Mouse (Mus musculus) G1E (cell line): ENCODE data around the gene Pfkm. TPM values are rescaled to one million over a fixed set of nuclear protein-coding genes. Genes with fewer than 3 reads are reported as not detected.

Experiments
- ATAC-seq: 2 replicates; pipeline ENCODE4 v1.8.0; 2016; ENCODE audit warnings: mild to moderate bottlenecking; ENCODE audit not compliant: insufficient number of reproducible peaks, poor library complexity, low FRiP score, severe bottlenecking; ENCODE audit errors: extremely low read depth
- DNase-seq: peaks from one replicate; pipeline ENCODE4 v3.0.0; 2012; ENCODE audit warnings: low spot score
- H3K27me3 ChIP-seq: 2 replicates; pipeline ENCODE4 v1.6.1; 2012; ENCODE audit warnings: mild to moderate bottlenecking, low read length, inconsistent platforms; ENCODE audit not compliant: insufficient read depth
- H3K36me3 ChIP-seq: replicated peaks from 2 replicates; pipeline ENCODE3; 2012; ENCODE audit warnings: mild to moderate bottlenecking, inconsistent platforms
- H3K4me1 ChIP-seq: 2 replicates; pipeline ENCODE4 v1.6.1; 2012; ENCODE audit warnings: low read depth, low read length, inconsistent platforms, mixed read lengths; ENCODE audit not compliant: insufficient read depth
- H3K4me3 ChIP-seq: 2 replicates; pipeline ENCODE4 v1.5.1; 2012; ENCODE audit warnings: low read depth, mild to moderate bottlenecking, inconsistent platforms, low read length, moderate library complexity, mixed read lengths
- H3K9me3 ChIP-seq: replicated peaks from 2 replicates; pipeline ENCODE4 v1.6.1; 2012; ENCODE audit warnings: inconsistent platforms
- CTCF ChIP-seq: IDR thresholded peaks from 2 replicates; pipeline ENCODE4 v1.5.1; 2012; ENCODE audit warnings: low read depth, low read length, inconsistent platforms, mixed read lengths
- GATA1 ChIP-seq: IDR thresholded peaks from 2 replicates; pipeline ENCODE4 v1.6.1; 2012; ENCODE audit warnings: borderline replicate concordance, low read length, inconsistent platforms, mixed read lengths
- GATA2 ChIP-seq: IDR thresholded peaks from 2 replicates; pipeline ENCODE4 v1.6.1; 2012; ENCODE audit warnings: low read depth, low read length, inconsistent platforms, borderline replicate concordance
- POLR2AphosphoS5 ChIP-seq: IDR thresholded peaks from 2 replicates; pipeline ENCODE4 v1.6.1; 2012; ENCODE audit warnings: low read depth, low read length, inconsistent platforms; ENCODE audit not compliant: insufficient replicate concordance
- TAL1 ChIP-seq: conservative IDR thresholded peaks from 2 replicates; pipeline ENCODE4 v1.6.1; 2012; ENCODE audit warnings: low read depth, low read length, inconsistent platforms, mixed read lengths
- polyA plus RNA-seq: library from polyadenylated mRNA; stranded (reverse); fragments of >175 nt; gene quantifications from 2 replicates; pipeline ENCODE4 v1.2.3, GENCODE M21; 2012
- total RNA-seq, 2 experiments: library from RNA; stranded (forward) in 1 of 2; stranded (reverse) in 1 of 2; fragments of 200-1000 nt in 1 of 2; fragments of >200 nt in 1 of 2; fragmentation: Nextera tagmentation in 1 of 2; gene quantifications; 2 replicates each; pipeline ENCODE4 v1.2.3; 2014 to 2017

Pfkm gene
- total and polyA plus RNA-seq, 3 experiments = 13.3 to 48.1 (median 13.5) TPM

- peak overlapping the region; percentile 91 for H3K4me3 ChIP-seq
- H3K4me1 ChIP-seq = peaks cover 17% of the 10 kb centered on the region
- H3K9me3 ChIP-seq = no peaks in the 10 kb centered on the region
- ATAC-seq (no peak), DNase-seq (peak; percentile 30)
- no peak for TF ChIP-seq TAL1
- H3K36me3 ChIP-seq = peaks cover 31% of the 10 kb centered on the region
- no peaks in the 10 kb centered on the region for H3K27me3 ChIP-seq
Observed at GRCm38 (mm10) chr15:98144861-98145507, 52.6 kb downstream of the Pfkm start.

- TF ChIP-seq POLR2AphosphoS5 = no peak
- Histone ChIP-seq H3K27me3 (peaks cover 3% of the 10 kb centered on the region), H3K4me1 (peaks cover 16% of the 10 kb centered on the region), H3K36me3 (peaks cover 24% of the 10 kb centered on the region), H3K9me3 (no peaks in the 10 kb centered on the region), H3K4me3 (peak overlapping the region; percentile 91)
- peak; percentile 81 for ATAC-seq
- peak; percentile 96 for DNase-seq
Observed at GRCm38 (mm10) chr15:98145559-98146181, 53.3 kb downstream of the Pfkm start.

- no peak overlapping the region for H3K4me3 ChIP-seq
- H3K9me3 ChIP-seq = no peaks in the 10 kb centered on the region
- ATAC-seq (no peak), DNase-seq (no peak)
- no peak for TF ChIP-seq TAL1
- H3K27me3 ChIP-seq = peaks cover 5% of the 10 kb centered on the region
- peaks cover 10% of the 10 kb centered on the region for H3K4me1 ChIP-seq
- peaks cover under 1% of the 10 kb centered on the region for H3K36me3 ChIP-seq
Observed at GRCm38 (mm10) chr15:98148356-98148755, 56.0 kb downstream of the Pfkm start.

GRCm38 (mm10) chr15:98149166-98149602, 56.8 kb downstream of the Pfkm start:
- Histone ChIP-seq H3K27me3 (peaks cover 5% of the 10 kb centered on the region), H3K4me3 (no peak overlapping the region), H3K36me3 (no peaks in the 10 kb centered on the region), H3K9me3 (no peaks in the 10 kb centered on the region), H3K4me1 (peaks cover 10% of the 10 kb centered on the region)
- TF ChIP-seq TAL1 (no peak), GATA1 (no peak), CTCF (no peak), POLR2AphosphoS5 (no peak), GATA2 (no peak)
- ATAC-seq (no peak), DNase-seq (no peak)

- ATAC-seq (no peak), DNase-seq (no peak)
- H3K4me1 ChIP-seq = no peaks in the 10 kb centered on the region; the same call in 1 of the 2 replicates
- no peaks in the 10 kb centered on the region for H3K9me3 ChIP-seq
- H3K27me3 ChIP-seq = peaks cover 12% of the 10 kb centered on the region
- no peaks in the 10 kb centered on the region for H3K36me3 ChIP-seq
- no peak for TF ChIP-seq CTCF
- no peak for TF ChIP-seq GATA1
- no peak for TF ChIP-seq TAL1
- no peak for TF ChIP-seq POLR2AphosphoS5
- TF ChIP-seq GATA2 = no peak
- H3K4me3 ChIP-seq = no peak overlapping the region
Observed at GRCm38 (mm10) chr15:98152916-98153315, 60.5 kb downstream of the Pfkm start.

- Histone ChIP-seq H3K9me3 (no peaks in the 10 kb centered on the region), H3K4me1 (no peaks in the 10 kb centered on the region; the same call in 1 of the 2 replicates), H3K27me3 (peaks cover 12% of the 10 kb centered on the region), H3K4me3 (no peak overlapping the region), H3K36me3 (no peaks in the 10 kb centered on the region)
- ATAC-seq (peak; percentile 45; the same call in 1 of the 2 replicates), DNase-seq (peak; percentile 37)
- TF ChIP-seq CTCF = 0 out of 2 replicates have a peak, but pooled peaks have one; percentile 35
- no peak for TF ChIP-seq GATA2
Observed at GRCm38 (mm10) chr15:98153625-98154024, 61.2 kb downstream of the Pfkm start.

GRCm38 (mm10) chr15:98154146-98154545, 61.8 kb downstream of the Pfkm start:
- H3K27me3 ChIP-seq = peaks cover 12% of the 10 kb centered on the region
- H3K9me3 ChIP-seq = no peaks in the 10 kb centered on the region
- TF ChIP-seq GATA2 = no peak
- TF ChIP-seq CTCF = no peak
- no peak for TF ChIP-seq POLR2AphosphoS5
- no peak for TF ChIP-seq GATA1
- no peak for TF ChIP-seq TAL1
- no peaks in the 10 kb centered on the region for H3K36me3 ChIP-seq
- DNase-seq = no peak
- no peak for ATAC-seq
- no peak overlapping the region for H3K4me3 ChIP-seq
- no peaks in the 10 kb centered on the region; the same call in 1 of the 2 replicates for H3K4me1 ChIP-seq
